Mouse (Mus musculus): ENCODE data around the gene Cnn2. TPM values are rescaled to one million over a fixed set of nuclear protein-coding genes. Genes with fewer than 3 reads are reported as not detected.
A peak's percentile ranks its signal among the peaks of the same experiment; 100 is the strongest.

Gene Cnn2
- polyA plus RNA-seq, 1 experiment from 2014 or later, result 293 TPM

GRCm38 (mm10) chr10:80015583-80015982 lies 27.2 kb downstream of the Cnn2 start:
- peaks cover 44% of the 10 kb centered on the region for H3K27me3 ChIP-seq (replicated peaks; ENCODE audit: control insufficient read depth, insufficient read depth, low read length)

GRCm38 (mm10) chr10:80016511-80016910 lies 28.1 kb downstream of the Cnn2 start, which contains the start of gene Arhgap45:
TSS of gene Arhgap45 (plus strand) at chr10:80016653.
- no peak within 1 kb of the TSS for H3K4me2 ChIP-seq (ENCODE audit: low read depth, low read length)
- H3K9ac ChIP-seq (ENCODE audit: low read depth, low read length), result no peak within 1 kb of the TSS
- H3K4me1 ChIP-seq (ENCODE audit: control insufficient read depth, insufficient read depth, low read length), result 0 out of 2 replicates have a peak, but pooled peaks cover 9% of the 10 kb centered on the region
- no peak for ATAC-seq (ENCODE audit: low read depth)
- H3K27ac ChIP-seq (replicated peaks; ENCODE audit: low read depth, low read length), result no peak within 1 kb of the TSS
- no peak within 1 kb of the TSS for H3K4me3 ChIP-seq (ENCODE audit: low read depth, low read length)
- 0 out of 2 replicates have a peak, but pooled peaks cover 2% of the 10 kb centered on the region for H3K36me3 ChIP-seq (ENCODE audit: control insufficient read depth, insufficient read depth, low read length)
- no peak for DNase-seq (ENCODE audit: low spot score)
- H3K27me3 ChIP-seq (replicated peaks; ENCODE audit: control insufficient read depth, insufficient read depth, low read length), result peaks cover 44% of the 10 kb centered on the region
- peaks cover under 1% of the 10 kb centered on the region; the same call in 1 of the 2 replicates for H3K9me3 ChIP-seq (ENCODE audit: control insufficient read depth, low read length)
- 70% methylated on average over 9 of the region's 11 CpGs for WGBS

More at GRCm38 (mm10) chr10:80015583-80015982, 27.2 kb downstream of the Cnn2 start:
- 0 out of 2 replicates have a peak, but pooled peaks cover 11% of the 10 kb centered on the region for H3K36me3 ChIP-seq (ENCODE audit: control insufficient read depth, insufficient read depth, low read length)
- peaks cover 10% of the 10 kb centered on the region for H3K9me3 ChIP-seq (ENCODE audit: control insufficient read depth, low read length)
- WGBS, result 74% methylated on average over 10 of the region's 10 CpGs
- H3K27ac ChIP-seq (replicated peaks; ENCODE audit: low read depth, low read length), result no peak overlapping the region
- no peak for ATAC-seq (ENCODE audit: low read depth)
- no peak for DNase-seq (ENCODE audit: low spot score)
- H3K4me1 ChIP-seq (ENCODE audit: control insufficient read depth, insufficient read depth, low read length), result 0 out of 2 replicates have a peak, but pooled peaks cover 9% of the 10 kb centered on the region
- H3K4me2 ChIP-seq (ENCODE audit: low read depth, low read length), result no peak overlapping the region
- no peak overlapping the region for H3K4me3 ChIP-seq (ENCODE audit: low read depth, low read length)
- H3K9ac ChIP-seq (ENCODE audit: low read depth, low read length), result no peak overlapping the region

- 0 out of 2 replicates have a peak, but pooled peaks cover 9% of the 10 kb centered on the region for H3K4me1 ChIP-seq (ENCODE audit: control insufficient read depth, insufficient read depth, low read length)
- H3K27ac ChIP-seq (replicated peaks; ENCODE audit: low read depth, low read length), result no peak overlapping the region
- no peaks in the 10 kb centered on the region for H3K9me3 ChIP-seq (ENCODE audit: control insufficient read depth, low read length)
- no peaks in the 10 kb centered on the region for H3K36me3 ChIP-seq (ENCODE audit: control insufficient read depth, insufficient read depth, low read length)
- no peak for DNase-seq (ENCODE audit: low spot score)
- H3K9ac ChIP-seq (ENCODE audit: low read depth, low read length), result no peak overlapping the region
- WGBS, result 91% methylated on average over 10 of the region's 10 CpGs
- peaks cover 43% of the 10 kb centered on the region for H3K27me3 ChIP-seq (replicated peaks; ENCODE audit: control insufficient read depth, insufficient read depth, low read length)
- ATAC-seq (ENCODE audit: low read depth), result no peak
- H3K4me3 ChIP-seq (ENCODE audit: low read depth, low read length), result no peak overlapping the region
- H3K4me2 ChIP-seq (ENCODE audit: low read depth, low read length), result no peak overlapping the region
These were observed 28.5 kb downstream of the Cnn2 start for GRCm38 (mm10) chr10:80016931-80017330.

DNA sequence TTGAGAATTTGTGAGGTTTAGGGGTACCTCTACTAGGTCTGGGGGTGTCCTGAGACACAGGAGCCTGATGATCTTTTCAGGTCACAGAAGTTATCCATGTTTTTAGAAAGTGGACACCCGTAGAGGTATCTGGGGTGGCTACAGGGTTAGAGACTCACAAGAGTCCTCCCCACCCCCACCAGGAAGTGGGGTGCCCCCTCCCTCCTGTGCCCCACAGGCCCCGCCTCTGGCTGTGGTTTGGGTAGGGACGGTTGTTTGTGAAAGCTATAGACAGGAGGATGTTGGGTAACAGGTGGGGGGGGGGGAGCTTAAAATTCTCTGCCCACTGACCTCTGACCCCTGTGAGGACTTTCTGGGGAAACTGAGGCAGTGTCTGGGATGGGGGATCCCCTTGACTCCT lies 29.0 kb downstream of the Cnn2 start:
- Histone ChIP-seq H3K4me2 (ENCODE audit: low read depth, low read length) (no peak overlapping the region), H3K9ac (ENCODE audit: low read depth, low read length) (no peak overlapping the region), H3K4me3 (ENCODE audit: low read depth, low read length) (no peak overlapping the region), H3K27ac (replicated peaks; ENCODE audit: low read depth, low read length) (no peak overlapping the region), H3K27me3 (replicated peaks; ENCODE audit: control insufficient read depth, insufficient read depth, low read length) (peaks cover 39% of the 10 kb centered on the region), H3K9me3 (ENCODE audit: control insufficient read depth, low read length) (no peaks in the 10 kb centered on the region), H3K36me3 (ENCODE audit: control insufficient read depth, insufficient read depth, low read length) (no peaks in the 10 kb centered on the region), H3K4me1 (ENCODE audit: control insufficient read depth, insufficient read depth, low read length) (0 out of 2 replicates have a peak, but pooled peaks cover 9% of the 10 kb centered on the region)
- ATAC-seq (ENCODE audit: low read depth) (no peak), DNase-seq (ENCODE audit: low spot score) (no peak)
- 69% methylated on average over 3 of the region's 3 CpGs for WGBS

- Histone ChIP-seq H3K9me3 (ENCODE audit: control insufficient read depth, low read length) (no peaks in the 10 kb centered on the region), H3K4me2 (ENCODE audit: low read depth, low read length) (no peak overlapping the region), H3K27me3 (replicated peaks; ENCODE audit: control insufficient read depth, insufficient read depth, low read length) (peaks cover 35% of the 10 kb centered on the region), H3K36me3 (ENCODE audit: control insufficient read depth, insufficient read depth, low read length) (no peaks in the 10 kb centered on the region), H3K27ac (replicated peaks; ENCODE audit: low read depth, low read length) (no peak overlapping the region), H3K4me1 (ENCODE audit: control insufficient read depth, insufficient read depth, low read length) (0 out of 2 replicates have a peak, but pooled peaks cover 9% of the 10 kb centered on the region), H3K4me3 (ENCODE audit: low read depth, low read length) (no peak overlapping the region), H3K9ac (ENCODE audit: low read depth, low read length) (no peak overlapping the region)
- 82% methylated on average over 14 of the region's 14 CpGs for WGBS
- DNase-seq (ENCODE audit: low spot score) (no peak), ATAC-seq (ENCODE audit: low read depth) (no peak)
These were observed 29.4 kb downstream of the Cnn2 start for GRCm38 (mm10) chr10:80017771-80018170.

- Histone ChIP-seq H3K36me3 (ENCODE audit: control insufficient read depth, insufficient read depth, low read length) (no peaks in the 10 kb centered on the region), H3K4me1 (ENCODE audit: control insufficient read depth, insufficient read depth, low read length) (0 out of 2 replicates have a peak, but pooled peaks cover 9% of the 10 kb centered on the region), H3K4me2 (ENCODE audit: low read depth, low read length) (peak overlapping the region; percentile 46; the same call in 1 of the 2 replicates), H3K27me3 (replicated peaks; ENCODE audit: control insufficient read depth, insufficient read depth, low read length) (peaks cover 24% of the 10 kb centered on the region), H3K4me3 (ENCODE audit: low read depth, low read length) (no peak overlapping the region), H3K27ac (replicated peaks; ENCODE audit: low read depth, low read length) (no peak overlapping the region), H3K9ac (ENCODE audit: low read depth, low read length) (peak overlapping the region; percentile 45; the same call in 1 of the 2 replicates), H3K9me3 (ENCODE audit: control insufficient read depth, low read length) (no peaks in the 10 kb centered on the region)
- DNase-seq (ENCODE audit: low spot score) (no peak), ATAC-seq (ENCODE audit: low read depth) (peak; percentile 43; the same call in 1 of the 2 replicates)
- WGBS, result 11% methylated on average over 10 of the region's 15 CpGs
These were observed 30.4 kb downstream of the Cnn2 start for GRCm38 (mm10) chr10:80018739-80019297.

GRCm38 (mm10) chr10:80019471-80020131 lies 31.2 kb downstream of the Cnn2 start:
- H3K27ac ChIP-seq (replicated peaks; ENCODE audit: low read depth, low read length), result no peak overlapping the region
- 9% methylated on average over 19 of the region's 20 CpGs for WGBS
- ATAC-seq (ENCODE audit: low read depth), result peak; percentile 38; the same call in 1 of the 2 replicates

GRCm38 (mm10) chr10:80020191-80020590 lies 31.8 kb downstream of the Cnn2 start:
- H3K27me3 ChIP-seq (replicated peaks; ENCODE audit: control insufficient read depth, insufficient read depth, low read length), result peaks cover 11% of the 10 kb centered on the region; the same call in 1 of the 2 replicates
- H3K4me1 ChIP-seq (ENCODE audit: control insufficient read depth, insufficient read depth, low read length), result 0 out of 2 replicates have a peak, but pooled peaks cover 9% of the 10 kb centered on the region
- no peak overlapping the region for H3K27ac ChIP-seq (replicated peaks; ENCODE audit: low read depth, low read length)
- no peak overlapping the region; the same call in 1 of the 2 replicates for H3K4me3 ChIP-seq (ENCODE audit: low read depth, low read length)
- DNase-seq (ENCODE audit: low spot score), result no peak
- H3K9me3 ChIP-seq (ENCODE audit: control insufficient read depth, low read length), result no peaks in the 10 kb centered on the region
- no peak for ATAC-seq (ENCODE audit: low read depth)
- H3K4me2 ChIP-seq (ENCODE audit: low read depth, low read length), result peak overlapping the region; percentile 46; the same call in 1 of the 2 replicates
- 22% methylated on average over 11 of the region's 11 CpGs for WGBS
- peak overlapping the region; percentile 45; the same call in 1 of the 2 replicates for H3K9ac ChIP-seq (ENCODE audit: low read depth, low read length)
- no peaks in the 10 kb centered on the region for H3K36me3 ChIP-seq (ENCODE audit: control insufficient read depth, insufficient read depth, low read length)

More at GRCm38 (mm10) chr10:80019471-80020131, 31.2 kb downstream of the Cnn2 start:
- Histone ChIP-seq H3K27me3 (replicated peaks; ENCODE audit: control insufficient read depth, insufficient read depth, low read length) (peaks cover 17% of the 10 kb centered on the region), H3K4me1 (ENCODE audit: control insufficient read depth, insufficient read depth, low read length) (0 out of 2 replicates have a peak, but pooled peaks cover 9% of the 10 kb centered on the region), H3K4me2 (ENCODE audit: low read depth, low read length) (peak overlapping the region; percentile 46), H3K36me3 (ENCODE audit: control insufficient read depth, insufficient read depth, low read length) (no peaks in the 10 kb centered on the region), H3K4me3 (ENCODE audit: low read depth, low read length) (peak overlapping the region; percentile 14), H3K9me3 (ENCODE audit: control insufficient read depth, low read length) (no peaks in the 10 kb centered on the region), H3K9ac (ENCODE audit: low read depth, low read length) (peak overlapping the region; percentile 45)
- DNase-seq (ENCODE audit: low spot score), result no peak
